Mouse (Mus musculus): ENCODE results near the gene Pfas.
"Not testable (repeated sequence)": the region's sequence is repeated elsewhere in the genome, so short reads cannot be mapped to it uniquely, and the experiment has no call there.

The Pfas gene

GRCm38 (mm10) chr11:68970232-68970631 is 38.0 kb downstream of the Pfas start:
- DNase-seq (ENCODE audit: low spot score) = no peak

- DNase-seq (ENCODE audit: low spot score) = no peak
These were observed 39.5 kb downstream of the Pfas start for GRCm38 (mm10) chr11:68968752-68969151.

- DNase-seq (ENCODE audit: low spot score) = peak; percentile 92
These were observed 40.6 kb downstream of the Pfas start, which contains the start of gene Slc25a35 for GRCm38 (mm10) chr11:68967337-68968282. TSS of gene Slc25a35 (plus strand) at chr11:68968131.

- no peak for DNase-seq (ENCODE audit: low spot score)
These were observed 41.7 kb downstream of the Pfas start for GRCm38 (mm10) chr11:68966554-68966953.

GRCm38 (mm10) chr11:68965845-68966244 is 42.4 kb downstream of the Pfas start:
- no peak for DNase-seq (ENCODE audit: low spot score)

GRCm38 (mm10) chr11:68965050-68965449 is 43.2 kb downstream of the Pfas start:
- DNase-seq (ENCODE audit: low spot score) = no peak

- DNase-seq (ENCODE audit: low spot score) = no peak
These were observed 44.9 kb downstream of the Pfas start for GRCm38 (mm10) chr11:68963405-68963804.

- DNase-seq (ENCODE audit: low spot score) = not testable (repeated sequence)
These were observed 46.1 kb downstream of the Pfas start for GRCm38 (mm10) chr11:68962159-68962558.

- DNase-seq (ENCODE audit: low spot score) = no peak
These were observed 46.7 kb downstream of the Pfas start for GRCm38 (mm10) chr11:68961596-68961995.

- DNase-seq (ENCODE audit: low spot score) = no peak
These were observed 50.3 kb downstream of the Pfas start for GRCm38 (mm10) chr11:68957971-68958370.

- DNase-seq (ENCODE audit: low spot score) = no peak
These were observed 51.0 kb downstream of the Pfas start, which contains the start of gene Arhgef15 for GRCm38 (mm10) chr11:68957308-68957707. TSS of gene Arhgef15 (minus strand) at chr11:68957480.

GRCm38 (mm10) chr11:68956697-68957096 is 51.6 kb downstream of the Pfas start:
- DNase-seq (ENCODE audit: low spot score) = no peak

- no peak for DNase-seq (ENCODE audit: low spot score)
These were observed 52.2 kb downstream of the Pfas start for GRCm38 (mm10) chr11:68956107-68956506.

GRCm38 (mm10) chr11:68955473-68955872 is 52.8 kb downstream of the Pfas start:
- DNase-seq (ENCODE audit: low spot score) = no peak

- DNase-seq (ENCODE audit: low spot score) = no peak
These were observed 53.9 kb downstream of the Pfas start for GRCm38 (mm10) chr11:68954408-68954807.

- DNase-seq (ENCODE audit: low spot score) = no peak
These were observed 54.4 kb downstream of the Pfas start for GRCm38 (mm10) chr11:68953903-68954302.

GRCm38 (mm10) chr11:68947542-68947993 is 60.7 kb downstream of the Pfas start:
- DNase-seq (ENCODE audit: low spot score) = no peak

- no peak for DNase-seq (ENCODE audit: low spot score)
These were observed 61.3 kb downstream of the Pfas start for GRCm38 (mm10) chr11:68946806-68947440.

GRCm38 (mm10) chr11:68946001-68946400 is 62.3 kb downstream of the Pfas start:
- DNase-seq (ENCODE audit: low spot score) = no peak

- no peak for DNase-seq (ENCODE audit: low spot score)
These were observed 63.0 kb downstream of the Pfas start for GRCm38 (mm10) chr11:68945245-68945644.

GRCm38 (mm10) chr11:68942731-68943130 is 65.5 kb downstream of the Pfas start:
- DNase-seq (ENCODE audit: low spot score) = no peak

- DNase-seq (ENCODE audit: low spot score) = no peak
These were observed 67.7 kb downstream of the Pfas start for GRCm38 (mm10) chr11:68940516-68940915.

All from testis, postnatal 14 days (tissue).